Mouse (Mus musculus): ENCODE results near the gene Nckap5. TPM values are rescaled to one million over a fixed set of nuclear protein-coding genes. Genes with fewer than 3 reads are reported as not detected.

Gene Nckap5
- polyA plus RNA-seq, 1 experiment = 0.66 TPM

DNA sequence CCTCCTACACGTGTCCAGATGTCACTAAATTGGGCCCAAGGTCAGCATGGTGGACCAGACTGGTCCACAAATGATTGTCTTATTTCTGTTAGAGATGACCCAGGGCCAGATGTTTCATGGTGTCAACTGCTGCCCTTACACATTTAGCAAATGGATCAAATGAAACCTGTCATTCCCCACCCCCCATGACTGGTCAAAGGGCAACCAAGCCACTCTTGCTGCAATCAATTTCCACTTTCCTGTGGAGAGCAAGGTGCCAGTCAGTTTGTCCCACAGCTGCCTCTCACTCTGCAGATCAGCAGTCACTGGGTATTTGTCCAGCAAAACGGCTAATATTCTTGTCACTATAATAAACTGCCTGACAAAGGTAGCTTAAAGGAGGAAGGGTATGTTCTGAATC, 463.9 kb downstream of the Nckap5 start:
- DNase-seq (ENCODE audit: low read depth) = no peak

DNA sequence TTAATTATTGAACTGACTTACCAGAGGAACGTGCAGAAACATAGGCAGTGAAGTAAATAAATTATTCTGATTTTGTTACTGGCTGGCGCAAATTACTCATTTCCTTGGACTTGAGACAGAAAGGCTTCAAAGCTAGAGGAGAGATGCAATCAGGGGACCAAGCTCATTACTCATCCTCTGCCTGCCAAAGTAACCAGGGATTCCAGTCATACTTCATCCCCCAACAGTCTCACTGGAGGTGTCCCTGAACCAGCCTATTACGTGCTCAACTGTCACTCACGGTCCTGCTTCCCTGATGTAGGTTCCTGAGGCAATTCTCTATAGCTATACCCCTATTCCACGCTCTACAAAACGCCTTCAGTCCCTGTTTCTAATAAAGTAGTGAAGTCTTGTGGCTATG, 466.0 kb downstream of the Nckap5 start:
- no peak for DNase-seq (ENCODE audit: low read depth)

DNA sequence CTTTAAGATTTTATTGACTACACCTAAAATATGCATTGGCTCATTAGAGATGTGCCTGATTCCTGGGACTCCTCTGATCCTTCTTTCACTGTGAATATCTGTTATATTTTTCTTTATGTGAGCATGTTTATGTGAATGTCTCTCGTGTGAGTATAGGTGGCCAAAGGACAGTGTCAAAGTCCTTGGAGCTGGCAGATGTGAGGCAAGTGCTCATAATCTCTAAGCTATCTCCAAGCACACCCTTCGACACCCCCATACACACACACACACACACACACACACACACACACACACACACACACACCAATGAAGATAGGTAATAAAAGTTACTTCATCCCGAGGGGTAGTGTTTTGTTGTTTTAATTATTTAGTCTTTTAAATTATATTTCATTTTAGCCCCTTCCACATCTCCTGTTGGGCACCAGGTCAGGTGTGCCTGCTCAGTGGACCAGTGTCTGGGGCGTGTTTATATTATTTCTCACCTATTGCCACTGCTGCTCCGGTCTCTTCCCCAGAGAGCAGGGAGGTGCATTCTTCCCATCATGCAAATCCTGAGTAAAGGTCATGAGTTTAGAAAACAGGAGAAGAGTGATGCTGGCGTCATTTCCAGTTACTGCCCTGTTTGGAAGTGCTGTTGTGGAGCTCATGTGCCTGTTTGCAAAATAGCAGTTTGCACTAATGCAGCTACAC, 469.9 kb downstream of the Nckap5 start:
- no peak for DNase-seq (ENCODE audit: low read depth)

DNA sequence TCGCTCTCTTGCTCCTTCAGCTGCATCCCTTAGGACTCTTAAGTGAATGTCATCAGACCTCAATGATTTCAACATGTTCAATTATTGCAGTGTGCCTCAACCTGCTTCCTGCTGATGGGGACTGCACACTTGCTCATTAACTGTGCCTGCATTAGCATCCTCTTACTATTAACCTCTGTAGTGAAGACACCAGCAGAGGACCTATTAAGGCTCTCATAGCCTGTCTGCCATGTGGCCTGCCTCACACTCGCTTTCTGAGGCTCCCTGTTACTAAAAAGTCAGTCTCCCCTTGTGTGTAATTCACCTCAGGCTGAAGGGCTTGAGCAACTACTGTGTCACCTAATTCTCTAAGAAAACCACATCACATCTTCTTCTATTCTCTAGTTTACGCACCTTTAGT, 470.5 kb downstream of the Nckap5 start:
- DNase-seq (ENCODE audit: low read depth) = no peak

DNA sequence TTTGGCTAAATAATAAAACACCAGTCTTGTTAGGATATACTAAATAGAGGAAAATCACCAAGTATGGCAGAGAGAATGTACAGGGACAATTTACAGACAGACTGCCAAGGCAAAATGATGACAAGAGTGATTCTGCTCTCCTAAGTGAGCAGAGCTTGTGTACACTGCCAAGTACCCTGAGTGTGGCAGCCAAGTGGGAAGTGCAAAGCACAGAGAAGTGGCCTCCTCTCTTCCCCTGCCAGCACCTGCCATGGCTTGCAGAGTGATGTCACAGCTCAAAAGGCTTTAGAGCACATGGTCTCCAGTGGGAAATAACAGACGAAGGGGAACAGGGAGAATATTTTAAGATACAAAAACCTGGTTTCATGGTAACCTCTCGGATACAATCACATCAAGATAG, 488.8 kb downstream of the Nckap5 start:
- no peak for DNase-seq (ENCODE audit: low read depth)

DNA sequence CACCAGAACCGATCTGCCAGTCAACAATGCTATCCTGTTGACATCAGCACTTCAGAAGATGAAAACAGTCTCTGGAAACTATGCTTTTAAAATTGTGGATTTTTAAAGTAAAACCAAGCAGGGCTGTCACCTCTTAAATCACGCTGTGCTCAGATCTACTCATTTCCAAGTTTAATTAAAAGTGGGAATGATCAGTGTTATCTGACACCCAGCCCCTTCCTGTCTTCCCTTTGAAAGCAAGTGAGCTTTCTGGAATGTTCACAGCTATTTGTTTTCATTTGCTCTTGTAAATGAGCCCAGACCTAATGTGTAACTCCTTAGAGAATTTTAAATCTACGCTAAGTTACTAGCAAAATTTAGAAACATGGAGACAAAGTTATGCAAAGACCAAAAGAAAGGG, 491.3 kb downstream of the Nckap5 start:
- DNase-seq (ENCODE audit: low read depth) = no peak

DNA sequence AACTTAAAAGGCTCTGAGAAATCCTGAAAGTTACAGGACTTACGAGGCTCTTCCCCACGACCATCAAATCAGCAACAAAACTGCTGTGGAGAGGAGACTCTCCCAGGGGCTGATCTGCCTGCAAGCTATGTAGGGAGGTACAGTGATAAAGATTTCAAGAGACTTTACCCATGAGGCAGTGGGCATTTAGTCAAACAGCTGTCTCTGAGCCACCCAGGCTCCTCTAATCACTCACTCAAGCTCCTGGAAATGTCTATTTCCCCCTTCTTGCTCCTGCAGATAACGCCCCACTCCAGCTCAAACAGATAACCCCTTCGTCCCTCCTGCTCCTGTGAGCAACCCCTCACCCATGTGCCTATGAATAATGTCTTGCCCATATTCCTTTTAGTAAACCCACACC, 496.4 kb downstream of the Nckap5 start:
- no peak for DNase-seq (ENCODE audit: low read depth)

DNA sequence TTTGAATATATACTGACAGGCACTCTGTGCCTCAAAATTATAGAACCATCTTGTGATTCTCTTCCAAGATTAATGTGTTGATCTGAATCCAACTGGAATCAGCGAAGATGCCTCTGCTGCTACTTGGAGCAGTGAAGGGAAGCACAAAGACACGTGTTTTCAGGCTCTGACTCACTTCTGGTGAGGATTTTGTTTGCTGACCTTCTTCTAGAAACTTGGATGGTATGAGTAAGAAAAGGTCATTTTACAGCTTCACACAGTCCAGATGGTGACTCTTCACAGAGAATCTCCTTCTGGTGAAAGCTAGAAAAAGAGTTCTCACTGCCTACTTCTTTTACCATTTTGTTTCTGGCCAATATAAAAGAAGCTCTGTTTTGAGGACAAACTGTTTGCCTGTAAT, 498.6 kb downstream of the Nckap5 start:
- DNase-seq (ENCODE audit: low read depth) = no peak

DNA sequence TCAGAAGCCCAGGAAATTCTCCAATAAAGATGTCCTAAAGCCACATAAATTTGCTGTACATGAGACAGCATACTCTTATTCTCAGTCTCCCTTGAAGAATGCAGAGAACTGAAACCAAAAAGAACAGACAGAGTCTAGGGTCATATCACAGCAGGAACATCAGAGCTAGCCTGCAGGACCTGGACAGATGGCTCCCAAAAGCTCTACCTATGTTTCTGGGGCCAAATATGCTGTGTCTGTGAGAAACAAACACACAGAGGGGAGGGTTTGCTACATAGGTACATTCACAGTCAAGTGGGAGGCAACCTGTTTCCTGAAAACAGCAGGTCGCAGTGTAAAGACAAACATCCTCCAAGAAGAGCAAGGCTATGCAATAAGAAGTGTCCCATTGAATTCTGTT, 509.9 kb downstream of the Nckap5 start:
- DNase-seq (ENCODE audit: low read depth) = no peak

DNA sequence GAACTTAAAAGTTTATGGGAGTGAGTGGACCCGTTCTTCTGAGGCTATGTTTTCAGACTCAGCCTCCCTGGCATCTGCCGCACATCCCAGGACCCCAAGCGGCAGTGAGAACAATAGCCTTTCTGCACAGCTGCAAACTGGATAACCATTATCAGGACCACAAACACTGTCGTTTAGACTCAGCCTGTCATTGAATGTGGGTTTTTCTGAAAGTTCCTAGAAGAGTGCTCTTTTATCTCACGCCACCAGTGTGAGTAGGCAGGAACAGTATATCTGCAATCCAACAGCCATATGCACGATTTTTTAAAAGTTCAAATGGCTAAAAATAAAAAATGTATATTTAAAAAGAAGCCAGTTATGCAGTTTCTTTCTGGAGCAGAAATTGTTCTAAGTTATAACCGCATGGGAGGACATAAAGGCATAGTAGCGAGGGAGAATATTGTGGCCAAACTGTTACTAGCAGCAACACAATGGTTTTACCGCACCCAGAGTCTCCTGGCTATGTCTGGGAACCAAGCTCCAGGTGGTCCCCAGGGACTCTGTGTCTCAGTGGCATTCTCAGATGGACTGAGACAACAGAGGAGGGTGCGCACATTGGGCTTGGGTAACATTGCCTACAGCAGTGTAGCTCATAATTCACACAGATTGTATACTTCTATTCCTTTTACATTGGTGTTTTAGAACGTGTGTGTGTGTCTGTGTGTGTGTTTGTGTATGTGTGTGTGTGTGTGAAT, 512.6 kb downstream of the Nckap5 start:
- no peak for DNase-seq (ENCODE audit: low read depth)

DNA sequence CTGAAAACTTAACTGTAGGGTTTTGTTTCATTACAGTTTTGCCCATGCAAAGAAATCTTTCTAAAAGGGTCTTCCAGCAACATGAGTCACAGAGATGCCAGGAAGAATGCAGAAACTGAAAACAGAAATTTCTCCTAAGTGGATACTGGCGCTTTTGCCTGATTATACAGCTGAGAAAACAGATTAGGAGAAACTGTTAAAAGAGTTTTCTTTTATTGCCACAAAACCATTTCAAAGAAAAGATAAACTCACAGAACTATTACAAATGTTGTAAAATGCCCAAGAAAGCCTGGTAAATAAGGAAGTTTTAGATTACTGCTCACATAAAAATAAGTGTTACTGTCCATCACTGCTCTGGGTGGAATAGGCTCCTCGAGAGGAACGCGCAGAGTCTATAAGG, 513.3 kb downstream of the Nckap5 start:
- no peak for DNase-seq (ENCODE audit: low read depth)

DNA sequence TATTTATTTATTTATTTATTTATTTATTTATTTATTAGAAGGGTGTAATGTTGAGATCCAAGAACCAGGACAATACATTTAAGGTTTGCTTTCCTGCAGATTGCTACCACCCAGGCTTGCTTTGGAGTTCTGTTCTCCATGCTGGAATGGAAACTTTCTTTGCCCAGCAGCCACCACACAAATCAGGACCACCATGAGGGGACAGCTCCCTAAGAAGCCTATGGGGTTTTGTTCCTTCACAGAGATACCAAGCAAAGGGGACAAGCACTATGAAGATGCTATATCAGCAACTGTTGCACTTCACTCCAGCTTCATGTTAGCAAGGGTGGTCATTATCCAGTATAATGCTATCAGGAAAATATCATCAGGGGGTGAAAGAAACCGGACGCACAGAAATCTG, 513.7 kb downstream of the Nckap5 start:
- DNase-seq (ENCODE audit: low read depth) = no peak

DNA sequence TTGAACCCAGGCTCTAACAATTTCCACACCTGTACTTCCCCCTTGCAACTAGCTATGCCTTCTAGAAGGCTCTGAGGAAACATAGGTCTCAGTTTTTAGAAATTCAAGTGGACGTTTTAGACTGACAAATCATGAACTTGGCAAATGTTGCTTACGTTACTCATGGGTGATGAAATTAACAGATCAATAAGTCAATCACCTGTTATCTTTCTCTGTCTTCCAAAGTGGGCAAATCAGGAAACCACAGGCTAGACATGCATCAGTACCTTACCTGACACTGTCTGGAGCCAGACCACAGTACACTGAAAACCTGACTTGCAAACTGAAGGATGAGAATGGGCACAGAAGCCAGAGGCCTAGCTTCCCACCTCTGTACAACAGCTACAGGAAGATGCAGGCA, 529.5 kb downstream of the Nckap5 start:
- no peak for DNase-seq (ENCODE audit: low read depth)

DNA sequence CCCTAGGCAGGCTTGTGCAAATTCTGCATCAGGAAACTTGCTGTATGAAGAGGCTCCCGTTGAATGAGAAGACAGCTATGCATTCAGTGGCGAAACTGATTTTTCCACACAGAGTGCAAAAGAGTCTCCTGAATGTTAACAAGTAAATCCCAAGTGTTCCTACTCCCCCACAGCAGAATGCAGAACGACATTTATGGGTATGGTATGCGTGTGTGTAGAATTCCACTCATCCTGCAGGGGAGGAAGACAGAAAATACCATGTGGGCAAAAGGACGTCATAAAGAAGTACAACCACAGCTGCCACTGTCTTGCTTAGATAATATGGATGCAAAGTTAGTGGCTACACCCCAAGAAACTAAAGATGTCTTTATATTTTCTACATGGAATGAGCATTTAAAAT, 565.7 kb downstream of the Nckap5 start:
- no peak for DNase-seq (ENCODE audit: low read depth)

DNA sequence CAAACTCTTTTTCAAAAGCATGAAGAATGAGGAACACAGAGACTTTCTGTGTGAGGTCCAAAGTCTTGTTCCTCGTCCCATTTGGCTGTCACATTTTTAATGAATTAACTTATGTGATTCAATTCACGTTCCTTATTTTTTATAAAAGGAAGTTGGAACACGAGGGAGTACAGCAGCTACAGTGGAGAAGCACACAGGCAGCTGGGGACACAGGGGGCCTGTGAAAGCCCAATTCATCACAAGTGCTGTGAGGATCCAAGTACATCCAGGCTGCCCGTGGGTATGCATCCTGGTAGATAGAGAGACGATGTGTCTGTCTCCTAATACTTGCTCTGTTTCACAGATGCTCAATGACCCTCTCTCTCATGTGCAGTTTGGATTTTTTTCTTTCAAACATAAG, 576.2 kb downstream of the Nckap5 start:
- DNase-seq (ENCODE audit: low read depth) = no peak

DNA sequence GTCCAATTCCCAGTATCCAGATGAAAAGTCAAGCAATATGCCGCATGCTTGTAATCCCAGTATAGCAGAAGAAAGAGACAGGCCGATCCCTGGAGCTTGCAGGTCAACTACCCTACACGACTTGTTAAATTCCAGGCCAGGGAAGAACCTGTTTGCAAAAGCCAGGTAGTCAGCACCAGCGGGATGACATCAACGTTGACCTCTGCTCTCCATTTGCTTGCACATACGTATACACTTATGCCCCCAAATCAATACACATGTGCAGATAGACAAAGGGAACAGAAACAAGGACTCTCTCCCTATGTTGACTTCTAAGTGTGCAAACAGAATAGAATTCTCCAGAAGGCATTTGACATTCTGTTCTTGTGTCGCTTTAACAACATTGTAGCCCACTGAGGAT, 576.7 kb downstream of the Nckap5 start:
- DNase-seq (ENCODE audit: low read depth) = no peak

DNA sequence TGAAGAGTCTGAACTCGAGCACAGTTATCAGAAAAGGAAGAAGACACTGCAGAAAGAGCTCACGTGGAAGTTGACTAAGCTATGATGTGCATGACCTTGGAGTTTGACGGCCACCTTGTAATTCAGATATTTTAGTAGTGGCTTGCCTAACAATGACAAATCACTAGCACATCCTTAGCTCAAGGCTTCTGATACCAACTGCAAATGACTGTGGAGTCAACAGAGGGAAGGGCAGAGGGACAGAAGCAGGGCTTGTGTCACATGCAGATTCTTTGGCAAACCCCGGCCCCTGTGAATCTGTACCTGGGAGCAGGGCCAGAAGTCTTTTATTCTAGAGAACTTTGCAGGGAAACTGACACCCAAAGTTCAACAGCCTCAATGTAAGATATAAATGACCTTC, 597.4 kb downstream of the Nckap5 start:
- no peak for DNase-seq (ENCODE audit: low read depth)

DNA sequence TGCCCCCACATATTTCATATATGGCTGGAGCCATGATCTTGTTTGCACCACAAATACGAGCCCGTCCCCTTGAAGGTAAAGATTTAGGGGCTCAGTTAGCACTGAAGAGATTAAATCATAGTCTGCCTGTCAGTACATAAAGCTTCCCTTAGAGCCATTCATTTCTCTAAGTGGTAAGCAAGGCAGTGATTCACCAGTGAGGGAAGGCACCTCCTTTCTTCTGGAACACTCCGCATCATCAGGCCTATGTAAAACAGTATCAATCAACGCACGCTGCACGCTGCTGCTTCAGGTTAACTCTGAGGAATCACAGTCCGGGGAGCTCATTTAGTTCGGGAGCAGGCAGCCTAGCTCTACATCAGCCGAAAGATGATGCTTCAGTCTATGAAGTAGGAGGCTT, 599.4 kb downstream of the Nckap5 start:
- DNase-seq (ENCODE audit: low read depth) = no peak

DNA sequence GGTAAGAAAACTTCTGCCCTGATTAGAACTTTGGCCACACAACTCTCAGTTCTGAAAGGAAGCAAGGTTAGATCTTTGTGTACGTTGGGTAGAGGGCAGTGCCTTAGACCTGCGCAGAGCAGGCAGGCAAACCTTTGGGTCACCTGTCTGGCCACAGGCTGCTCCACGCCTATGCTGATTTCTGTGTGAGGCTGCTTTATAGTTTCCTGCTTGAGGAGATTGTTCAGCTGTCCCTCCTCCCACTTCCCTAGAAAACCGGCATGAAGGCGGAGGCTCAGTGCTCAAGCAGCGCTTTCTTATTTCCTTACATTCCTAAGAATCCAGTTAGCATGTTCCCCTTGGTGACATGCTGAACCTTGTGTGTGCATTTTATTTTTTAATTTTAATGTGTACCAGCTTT, 620.4 kb downstream of the Nckap5 start:
- no peak for DNase-seq (ENCODE audit: low read depth)

DNA sequence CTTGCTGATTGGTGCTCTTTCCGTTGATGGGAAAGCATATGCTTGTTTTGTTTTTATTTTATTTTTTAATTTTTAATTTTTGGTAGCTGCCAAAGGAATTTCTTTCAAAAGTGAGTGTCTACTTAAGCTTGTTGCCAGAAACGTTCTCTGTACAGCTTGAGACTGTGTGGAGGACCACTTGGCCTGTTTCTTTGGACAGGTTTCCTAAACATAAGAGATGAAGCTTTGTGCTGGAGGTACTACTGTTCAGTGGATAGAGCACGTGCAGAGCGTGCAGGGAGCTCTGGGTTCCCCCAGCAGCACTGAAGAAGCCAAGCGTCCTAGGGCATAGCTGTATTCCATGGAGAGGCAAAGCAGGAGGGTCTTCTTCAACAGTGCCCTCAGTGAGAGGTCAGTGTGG, 620.9 kb downstream of the Nckap5 start:
- no peak for DNase-seq (ENCODE audit: low read depth)

DNA sequence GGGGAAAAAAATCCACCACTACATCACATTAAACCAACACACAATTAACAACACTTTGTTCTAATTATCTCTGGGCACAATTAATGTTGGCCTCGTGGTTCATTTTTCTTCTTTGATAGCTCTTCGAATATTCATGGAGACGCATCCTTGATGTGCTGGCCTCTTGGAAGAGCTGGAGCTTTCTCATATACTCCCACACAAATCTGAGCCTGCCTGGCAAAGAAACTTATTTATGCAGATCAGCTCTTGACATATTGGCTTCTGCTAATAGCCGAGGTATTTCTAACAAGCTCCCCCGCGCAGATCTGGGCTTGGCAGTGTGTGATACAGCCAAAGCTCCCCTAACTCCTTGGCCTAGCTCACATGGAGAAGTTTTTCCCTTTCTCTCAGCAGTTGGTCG, 621.5 kb downstream of the Nckap5 start:
- no peak for DNase-seq (ENCODE audit: low read depth)

DNA sequence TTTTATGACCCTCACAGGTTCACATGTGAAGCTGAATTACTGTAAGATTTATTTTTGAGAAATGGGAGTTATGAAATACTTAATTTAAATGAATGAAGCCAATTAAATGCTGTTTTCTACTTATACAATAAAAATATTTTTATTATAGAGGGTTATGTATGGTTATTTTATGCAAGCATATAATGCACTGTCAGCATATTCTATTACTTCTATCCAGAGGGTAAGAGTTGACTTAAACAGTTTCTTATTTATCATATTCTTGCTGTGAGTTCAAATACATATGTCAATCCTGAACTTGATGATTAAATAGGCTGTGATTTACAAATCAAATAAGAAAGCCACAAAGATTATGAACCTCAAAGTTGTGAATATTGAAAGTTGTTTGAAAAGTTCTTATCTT, 633.7 kb downstream of the Nckap5 start:
- no peak for DNase-seq (ENCODE audit: low read depth)

DNA sequence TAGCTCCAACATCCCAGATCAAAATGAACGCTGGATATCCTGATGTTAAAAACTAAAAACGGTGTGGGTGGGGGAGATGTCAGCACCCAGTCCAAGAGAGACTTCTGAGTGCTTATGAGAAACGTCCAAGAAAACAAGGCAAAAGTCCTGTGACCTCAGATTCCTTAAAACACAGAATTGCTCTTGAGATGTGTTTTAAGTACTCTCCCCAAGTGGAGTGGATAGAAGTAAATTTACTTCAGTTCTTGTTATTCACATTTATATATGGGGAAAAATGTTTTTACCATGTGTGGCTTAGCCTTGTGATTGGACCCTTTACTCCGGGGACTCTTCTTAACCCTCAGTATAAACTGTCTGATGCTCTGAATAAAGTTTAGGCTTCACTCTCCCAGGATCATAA, 640.2 kb downstream of the Nckap5 start:
- no peak for DNase-seq (ENCODE audit: low read depth)

DNA sequence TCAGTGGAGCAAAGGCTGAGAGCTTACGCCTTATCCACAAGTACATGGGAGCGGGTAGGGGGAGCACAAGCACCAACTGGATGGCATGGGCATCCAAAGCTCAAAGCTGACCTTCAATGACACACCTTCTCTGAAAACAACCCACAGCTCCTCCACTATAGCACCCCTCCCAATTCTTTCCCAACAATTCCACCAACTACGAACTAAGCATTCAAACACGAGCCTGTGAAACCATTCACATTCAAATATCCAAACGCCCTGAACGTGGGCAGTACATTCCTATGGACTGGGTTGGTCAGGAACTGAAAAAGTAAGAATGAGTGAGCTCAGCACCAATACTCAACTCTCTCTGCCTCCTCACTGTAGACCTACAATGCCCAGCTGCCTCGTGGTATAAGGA, 646.8 kb downstream of the Nckap5 start:
- no peak for DNase-seq (ENCODE audit: low read depth)

All from gonadal fat pad, adult 2 months (tissue).